Mouse (Mus musculus) c-Kit-positive CD71-positive TER-119-negative erythroid progenitor cells, embryonic 14.5 days (primary cell): ENCODE measurements around the gene Arntl.

ENCODE experiments used
- DNase-seq: peaks from one replicate; pipeline ENCODE4 v3.0.0-alpha.2; 2013; ENCODE audit warnings: low read depth

Gene Arntl

DNA sequence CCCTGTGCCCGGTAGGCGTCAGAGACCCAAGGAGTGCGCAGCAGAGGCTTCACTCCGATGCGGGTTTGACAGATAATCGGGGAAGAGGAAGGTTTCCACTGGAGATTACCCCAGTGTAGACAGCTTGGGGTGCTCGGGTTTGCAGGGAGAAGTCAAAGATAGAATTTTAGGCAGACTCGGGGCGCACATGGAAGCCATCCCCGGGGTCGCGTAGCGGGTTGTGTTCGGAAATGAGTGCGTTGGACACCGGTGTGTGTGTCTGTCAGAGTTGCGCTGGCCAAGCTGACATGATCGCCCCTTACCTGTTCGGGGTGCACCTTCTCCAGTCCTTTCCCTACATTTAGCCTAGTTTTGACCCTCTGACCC lies 1.1 kb downstream of the Arntl start:
- no peak for DNase-seq

DNA sequence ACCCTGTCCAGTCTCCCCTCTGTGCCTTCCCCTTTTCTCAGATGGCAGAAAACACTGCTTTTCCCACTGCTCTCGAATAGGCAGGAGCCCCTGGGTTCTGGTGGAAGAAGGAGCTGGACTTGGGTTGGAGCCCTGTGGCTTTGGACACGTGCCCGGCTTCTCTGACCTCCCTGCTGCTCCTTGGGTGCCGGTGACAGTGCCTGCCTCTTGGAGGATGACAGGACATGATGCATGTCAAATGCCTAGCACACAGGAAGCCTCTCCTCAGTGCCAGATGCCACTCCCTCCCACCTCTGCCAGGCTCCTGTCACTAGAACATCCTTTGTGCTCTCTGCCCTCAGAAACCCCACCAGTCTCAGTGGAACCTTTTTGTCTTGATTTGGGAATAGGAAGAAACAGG lies 3.2 kb downstream of the Arntl start:
- no peak for DNase-seq

DNA sequence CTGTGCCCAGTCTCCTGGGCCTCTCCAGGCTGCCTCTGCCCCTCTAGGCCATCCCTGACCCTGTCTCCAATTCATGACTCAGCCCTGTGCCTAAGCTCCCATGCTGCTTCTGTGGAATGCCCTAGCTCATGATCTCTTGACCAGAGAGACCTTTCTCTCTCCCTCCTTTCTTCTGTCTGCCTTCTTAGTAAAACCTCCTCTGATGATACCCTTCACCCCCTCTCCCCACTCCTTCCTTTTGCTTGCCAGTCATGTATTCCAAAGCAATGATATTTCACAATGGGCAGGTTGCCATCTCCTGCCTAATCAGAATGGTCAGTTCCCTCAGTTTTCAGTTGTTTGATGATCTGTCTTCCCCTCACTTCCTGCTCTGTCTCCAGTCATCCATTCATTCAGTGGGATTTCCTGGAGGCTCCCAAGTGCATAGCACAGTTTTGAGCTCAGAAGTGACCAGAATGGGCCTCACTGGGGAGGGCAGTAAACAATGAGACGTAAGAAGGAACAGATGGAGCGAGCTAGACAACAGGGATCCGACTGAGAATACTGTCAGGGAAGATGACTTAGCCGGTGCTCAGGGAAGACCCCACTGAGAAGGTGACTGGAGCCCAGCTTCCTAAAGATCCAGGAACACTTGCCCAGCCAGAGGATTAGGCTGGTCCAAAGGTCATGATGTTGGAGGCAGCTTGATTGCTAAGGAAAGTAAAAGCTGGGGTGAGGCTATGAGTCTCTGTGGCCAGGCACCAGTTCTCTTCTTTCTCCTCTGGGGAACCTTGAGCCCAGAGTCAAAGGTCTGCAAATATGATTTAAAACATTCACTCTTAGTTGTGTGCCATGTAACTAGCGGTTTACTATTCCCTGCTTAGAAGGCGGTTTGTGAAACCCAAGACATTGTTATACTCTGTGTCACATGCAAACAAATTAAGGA lies 7.2 kb downstream of the Arntl start:
- DNase-seq = no peak

DNA sequence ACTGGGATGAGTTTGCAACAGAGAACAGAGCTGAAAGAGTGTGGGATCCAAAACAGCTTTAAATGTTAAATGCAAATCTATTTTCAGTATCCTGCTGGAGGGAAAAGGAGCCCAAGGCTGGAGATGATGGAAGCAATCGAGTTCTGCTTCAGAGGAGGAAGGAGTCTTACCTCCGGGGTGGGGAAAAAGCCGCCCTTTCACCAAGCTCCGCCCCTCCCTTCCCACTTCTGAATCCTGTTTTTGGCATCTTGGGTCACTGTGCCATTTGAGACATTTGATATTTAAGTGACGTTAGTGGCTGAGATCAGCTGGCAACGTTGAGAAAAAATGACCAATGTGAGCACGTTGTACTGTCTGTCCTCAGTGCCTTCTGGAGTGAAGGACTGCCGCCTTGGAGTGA lies 8.9 kb downstream of the Arntl start:
- no peak for DNase-seq

DNA sequence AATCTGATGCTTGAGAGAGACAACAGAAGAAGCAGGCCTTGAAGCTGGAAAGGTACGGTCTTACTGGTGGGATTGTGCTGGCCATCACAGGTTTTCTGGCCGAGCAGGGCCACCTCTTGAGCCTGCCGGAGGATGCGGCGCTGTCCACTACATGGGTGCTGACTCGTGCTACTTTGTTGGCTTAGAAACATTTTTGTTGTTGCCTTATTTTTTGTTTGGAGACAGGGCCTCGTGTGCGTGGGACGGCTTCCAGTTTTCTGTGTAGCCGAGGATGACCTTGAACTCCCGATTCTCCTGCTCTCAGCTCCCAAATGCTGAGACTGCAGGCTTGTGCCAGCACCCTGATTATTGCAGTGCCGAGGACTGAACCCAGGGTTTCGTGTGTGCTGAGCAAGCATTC lies 12.2 kb downstream of the Arntl start:
- no peak for DNase-seq

DNA sequence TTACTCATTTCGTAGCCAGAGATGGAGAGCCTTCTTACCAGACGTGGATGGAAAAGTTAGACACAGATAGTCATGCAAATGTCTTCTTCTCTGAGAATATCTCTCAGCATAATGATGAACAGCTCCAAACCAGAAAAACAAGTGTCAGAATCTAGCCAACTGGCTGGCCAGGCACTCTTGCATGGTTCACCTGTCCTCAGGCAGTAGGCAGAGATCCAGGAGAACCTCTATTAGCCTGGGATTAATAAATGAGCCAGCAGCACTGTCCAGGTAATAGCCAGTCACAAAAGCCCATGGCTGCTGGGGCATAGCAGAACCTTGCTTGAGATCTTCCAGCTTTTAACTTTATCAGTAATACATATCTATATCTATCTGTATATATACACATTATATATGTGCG lies 12.6 kb downstream of the Arntl start:
- no peak for DNase-seq

DNA sequence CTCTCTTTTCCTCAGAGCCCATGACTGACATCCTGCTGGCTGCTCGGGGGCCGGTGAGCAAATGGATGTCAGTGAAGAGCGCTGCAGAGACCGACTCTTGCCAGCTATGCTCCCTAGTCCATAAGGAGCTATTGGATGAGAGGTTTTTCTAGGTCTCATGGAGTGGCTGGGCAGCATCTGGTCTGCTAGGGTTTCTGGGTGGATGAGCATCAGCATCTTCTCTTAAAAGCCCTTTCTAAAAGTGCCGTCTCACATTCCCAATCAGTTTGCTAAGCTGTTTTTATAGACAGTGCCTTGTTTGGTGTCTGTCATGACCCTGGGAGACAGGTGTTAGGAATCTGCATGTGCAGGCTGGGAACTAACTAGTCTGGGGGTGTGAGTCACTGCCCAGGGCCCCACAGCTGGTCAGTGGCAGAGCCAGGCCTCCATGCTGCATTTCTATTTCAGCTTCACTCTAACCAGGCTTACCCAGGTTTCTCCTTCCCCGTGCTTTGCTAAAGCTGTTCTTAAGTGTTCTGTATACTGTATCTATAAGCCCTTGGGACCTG lies 13.5 kb downstream of the Arntl start:
- DNase-seq = no peak

DNA sequence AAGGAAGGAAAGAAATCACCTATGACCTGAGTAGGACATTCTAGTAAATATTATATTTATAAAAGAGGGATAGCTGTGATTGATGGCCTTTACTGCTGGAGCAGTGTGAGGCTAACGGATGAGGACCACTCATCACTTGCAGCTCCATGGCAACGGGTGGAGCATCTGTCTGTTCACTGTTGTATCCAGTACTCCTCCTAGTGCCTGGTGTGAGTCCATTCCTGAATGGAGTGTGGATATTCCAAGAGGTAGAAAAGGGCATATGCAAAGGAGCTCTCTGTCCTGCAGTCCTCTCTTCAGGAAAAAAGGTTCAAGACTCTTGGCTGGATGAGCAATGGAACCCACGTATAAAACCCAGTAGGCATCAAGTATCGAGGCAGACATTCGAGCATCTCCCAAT lies 15.6 kb downstream of the Arntl start:
- no peak for DNase-seq

DNA sequence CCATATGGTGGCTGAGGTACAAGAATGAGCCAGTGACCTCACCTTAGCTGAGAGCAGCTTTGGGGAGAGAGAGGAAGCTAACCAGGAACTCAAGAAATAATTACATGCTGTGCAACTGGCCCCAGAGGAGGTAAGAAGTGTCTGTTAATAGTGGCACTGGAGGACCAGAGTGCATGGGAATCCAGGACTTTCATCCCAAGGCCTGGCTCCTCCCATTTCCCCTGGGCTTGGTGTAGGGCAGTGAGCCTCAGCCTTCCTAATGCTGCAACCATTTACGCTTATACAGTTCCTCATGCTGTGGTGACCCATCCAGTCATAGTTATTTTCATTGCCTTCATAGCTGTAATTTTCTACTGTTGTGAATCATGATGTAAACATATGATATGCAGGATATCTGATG lies 17.4 kb downstream of the Arntl start:
- no peak for DNase-seq

DNA sequence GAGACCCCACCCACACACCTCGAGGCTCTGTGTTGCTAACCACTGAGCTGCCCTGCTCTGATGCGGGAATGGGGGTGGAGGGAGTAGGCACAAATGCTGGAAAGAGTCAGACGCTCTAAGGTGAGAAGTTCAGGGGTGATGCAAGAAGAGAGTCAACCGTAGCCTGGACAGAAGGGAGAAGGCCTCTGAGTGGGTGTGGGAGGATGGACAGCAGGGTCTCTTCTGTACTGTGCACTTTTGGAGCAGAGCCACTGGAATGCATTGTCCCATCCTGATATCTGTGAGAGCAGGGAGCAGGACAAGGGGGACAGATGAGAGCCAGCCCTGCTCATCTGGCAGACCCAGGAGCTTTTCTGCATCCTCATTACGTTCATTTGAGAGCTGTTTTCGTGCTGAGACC lies 21.2 kb downstream of the Arntl start:
- no peak for DNase-seq

DNA sequence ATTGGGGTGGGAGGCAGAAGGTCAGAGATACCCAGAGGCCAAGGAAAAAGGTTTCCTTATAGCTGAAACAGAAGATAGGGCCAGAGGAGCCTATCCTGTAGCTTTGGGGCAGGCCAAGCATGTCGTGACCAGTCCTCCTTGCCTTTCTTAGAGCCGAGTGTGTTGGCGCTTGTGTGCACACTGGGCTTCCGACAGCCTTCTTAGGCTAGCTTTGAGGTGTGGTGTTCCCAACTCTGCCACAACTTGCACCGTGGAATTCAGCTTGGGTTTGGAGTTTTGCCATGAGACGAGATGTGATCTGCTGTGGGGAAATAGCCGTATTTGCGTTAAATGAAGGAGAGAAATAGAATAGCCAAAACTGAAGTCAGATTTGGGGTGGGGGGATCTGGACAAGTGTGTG lies 28.9 kb downstream of the Arntl start:
- DNase-seq = no peak

DNA sequence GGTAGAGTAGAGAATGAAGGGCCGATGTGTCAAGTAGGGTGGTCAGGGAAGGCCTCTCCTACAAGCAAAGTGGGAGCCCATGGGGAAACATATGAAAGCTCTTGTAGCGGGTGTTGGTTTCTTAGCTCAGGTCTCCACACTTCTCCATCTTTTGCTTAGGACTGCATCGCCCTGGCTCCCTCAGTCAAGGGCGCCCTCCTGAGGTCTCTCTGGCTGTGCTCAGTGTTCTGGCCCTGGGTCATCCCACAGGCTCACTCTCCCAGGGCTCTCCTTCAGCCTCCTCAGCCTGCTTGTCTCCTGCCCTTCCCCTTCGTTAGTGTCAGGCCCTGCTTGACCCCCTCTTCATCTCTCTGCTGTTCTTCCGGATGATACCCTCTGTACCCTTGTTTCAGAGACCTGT lies 31.1 kb downstream of the Arntl start:
- no peak for DNase-seq

DNA sequence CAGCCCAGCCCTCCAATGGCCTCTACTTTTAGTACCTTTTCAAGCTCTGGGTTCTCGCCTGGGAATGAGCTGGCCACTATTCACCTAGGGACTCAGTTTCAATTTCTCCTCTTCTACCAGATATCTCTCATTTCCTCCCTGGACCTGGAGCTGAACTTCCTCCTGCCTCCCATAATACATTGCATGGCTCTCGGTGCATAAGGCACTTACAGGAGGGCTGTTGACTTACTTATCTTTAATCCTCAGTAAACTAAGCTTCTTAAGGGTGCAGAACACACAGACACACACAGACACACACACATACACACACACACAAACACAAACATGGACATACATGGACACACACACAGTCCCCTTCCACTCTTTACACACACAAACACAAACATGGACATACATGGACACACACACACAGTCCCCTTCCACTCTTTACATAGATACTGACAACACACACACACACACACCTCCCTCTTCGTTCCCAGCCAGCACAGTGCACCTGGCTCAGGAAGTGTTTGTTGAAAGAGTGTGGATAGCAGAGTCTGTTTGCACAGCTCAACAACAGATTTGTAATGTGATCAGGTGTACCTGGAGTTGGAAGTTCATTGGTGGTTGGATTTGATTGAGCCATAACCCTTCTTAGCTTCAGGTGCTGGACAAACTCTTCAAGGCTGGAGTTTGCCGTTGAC lies 32.3 kb downstream of the Arntl start:
- DNase-seq = no peak

DNA sequence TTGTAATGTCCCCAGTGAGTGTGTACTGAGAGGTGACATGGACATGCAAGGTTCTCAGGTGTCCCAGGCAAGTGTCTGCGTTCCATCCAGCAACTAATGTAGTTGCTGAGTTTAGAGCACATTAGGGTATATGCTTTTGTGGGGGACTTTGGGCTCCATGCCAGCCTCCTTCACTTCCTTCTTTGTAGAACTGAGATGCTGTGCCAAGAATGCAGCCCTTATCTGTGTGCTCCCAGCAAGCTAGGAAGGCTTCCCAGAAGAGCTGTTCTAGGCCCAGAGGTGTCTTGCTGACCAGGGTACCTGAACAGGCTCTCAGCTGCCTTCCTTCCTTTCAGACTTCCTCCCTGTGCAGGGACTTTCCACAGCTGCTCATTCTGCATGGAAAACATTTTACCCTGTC lies 33.2 kb downstream of the Arntl start:
- no peak for DNase-seq

DNA sequence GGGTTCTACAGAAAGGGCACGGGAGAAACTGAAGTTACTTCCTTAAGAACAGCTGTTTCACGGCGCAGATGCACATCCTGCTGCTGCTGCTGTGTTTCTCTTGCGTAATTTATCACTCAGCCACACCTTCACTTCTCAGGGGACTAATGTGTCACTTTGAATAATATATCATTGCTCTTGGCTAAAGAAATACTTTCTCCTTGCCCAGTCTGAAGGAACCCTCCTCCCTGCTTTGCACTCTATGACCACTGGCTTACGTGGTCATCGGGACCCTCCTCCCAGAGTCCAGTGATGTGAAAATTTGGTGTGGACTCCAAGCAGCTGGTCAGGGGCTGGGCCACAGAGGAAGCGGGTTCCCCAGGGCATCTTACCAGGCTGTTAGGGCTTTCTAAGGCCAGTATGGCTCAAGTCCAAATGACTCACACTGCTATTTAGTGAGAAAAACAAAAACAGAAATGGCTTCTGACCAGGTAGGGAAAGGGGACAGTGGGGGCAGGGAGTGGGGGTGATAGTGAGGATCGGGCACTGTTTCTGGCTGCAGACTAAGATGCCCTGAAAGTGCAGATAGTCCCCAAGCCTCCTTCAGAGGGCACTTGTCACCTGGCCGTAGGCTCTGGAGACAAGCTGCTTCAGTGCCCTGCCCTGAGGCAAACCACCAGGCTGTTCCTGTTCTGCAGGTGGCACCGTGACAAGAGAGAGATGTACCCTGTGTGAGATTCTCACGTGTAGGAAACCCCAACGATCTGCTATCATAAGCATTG lies 34.8 kb downstream of the Arntl start:
- DNase-seq = no peak

DNA sequence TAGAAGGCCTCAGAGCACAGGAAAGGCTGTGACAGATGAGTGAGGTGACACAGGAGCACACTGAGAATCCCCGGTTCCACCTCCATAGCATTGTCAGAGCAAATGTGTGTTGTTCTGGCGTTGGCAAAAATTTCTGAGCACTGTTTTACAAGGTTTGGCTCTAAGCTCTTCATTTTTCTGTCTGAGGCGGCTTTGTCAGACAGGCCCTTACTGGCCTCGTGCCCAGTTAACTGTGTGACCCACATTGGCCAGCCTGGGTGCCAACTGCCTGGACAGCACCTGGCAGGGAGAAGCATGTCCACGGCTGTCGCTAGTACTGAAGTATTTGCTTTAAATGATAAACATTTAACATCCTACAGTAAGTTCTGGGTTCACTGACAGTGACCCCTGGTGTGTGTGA lies 35.4 kb downstream of the Arntl start:
- no peak for DNase-seq

DNA sequence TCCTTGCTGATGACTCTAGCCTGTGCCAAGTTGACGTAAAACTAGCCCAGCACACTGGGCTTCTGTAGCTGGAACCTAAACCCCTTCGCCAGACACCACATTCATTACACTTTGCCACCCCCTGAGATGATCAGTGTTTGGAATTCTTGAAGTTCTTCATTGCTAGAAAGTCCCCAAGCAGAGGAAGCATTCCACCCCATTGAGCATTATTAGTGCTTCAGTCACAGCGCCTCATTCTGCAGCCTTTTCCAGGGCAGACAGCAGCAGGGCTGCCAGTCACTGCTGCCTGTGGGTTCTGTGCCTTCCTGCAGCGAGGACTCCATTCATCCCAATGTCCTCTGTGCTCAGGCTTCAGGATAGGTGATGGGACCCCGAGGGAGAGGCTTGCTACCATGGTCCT lies 37.9 kb downstream of the Arntl start:
- DNase-seq = no peak

DNA sequence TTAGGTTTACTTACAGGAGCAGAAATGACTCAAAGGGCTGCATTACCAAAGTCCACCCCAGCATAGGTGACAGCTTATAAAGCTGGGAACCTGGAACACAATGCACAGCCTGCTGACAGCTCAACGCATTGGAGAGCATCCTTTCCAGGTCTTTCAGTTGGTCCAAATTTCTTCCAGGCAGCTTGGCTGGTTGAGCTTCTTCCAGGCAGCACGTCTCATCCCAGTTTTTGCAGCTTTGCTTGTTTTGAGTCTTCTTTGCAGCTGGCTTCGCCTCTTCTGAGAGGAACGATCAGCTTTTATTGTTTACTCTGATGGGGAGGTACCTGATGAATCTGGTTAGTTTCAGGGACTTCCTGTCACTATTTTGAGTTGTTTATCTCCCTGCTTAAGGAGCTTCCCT lies 39.2 kb downstream of the Arntl start:
- no peak for DNase-seq

DNA sequence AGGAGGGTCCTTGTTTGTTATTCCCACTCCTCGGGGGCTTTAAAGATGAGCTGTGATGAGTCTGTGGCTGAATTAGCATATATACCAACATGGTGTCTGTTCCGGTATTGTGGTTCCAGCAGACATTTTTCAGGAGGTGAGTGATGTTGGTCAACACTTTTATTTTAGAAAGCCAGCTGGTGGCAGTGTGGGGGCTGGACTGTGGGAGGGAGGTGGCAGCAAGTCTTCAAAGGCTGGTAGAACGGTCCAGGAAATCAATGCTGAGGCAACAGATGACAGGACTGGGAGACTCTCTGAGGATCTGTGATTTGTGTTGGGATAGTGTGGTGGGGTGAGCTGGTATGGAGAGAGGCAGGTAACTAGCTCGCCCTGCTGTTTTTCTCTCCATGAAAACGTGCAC lies 39.9 kb downstream of the Arntl start:
- no peak for DNase-seq

DNA sequence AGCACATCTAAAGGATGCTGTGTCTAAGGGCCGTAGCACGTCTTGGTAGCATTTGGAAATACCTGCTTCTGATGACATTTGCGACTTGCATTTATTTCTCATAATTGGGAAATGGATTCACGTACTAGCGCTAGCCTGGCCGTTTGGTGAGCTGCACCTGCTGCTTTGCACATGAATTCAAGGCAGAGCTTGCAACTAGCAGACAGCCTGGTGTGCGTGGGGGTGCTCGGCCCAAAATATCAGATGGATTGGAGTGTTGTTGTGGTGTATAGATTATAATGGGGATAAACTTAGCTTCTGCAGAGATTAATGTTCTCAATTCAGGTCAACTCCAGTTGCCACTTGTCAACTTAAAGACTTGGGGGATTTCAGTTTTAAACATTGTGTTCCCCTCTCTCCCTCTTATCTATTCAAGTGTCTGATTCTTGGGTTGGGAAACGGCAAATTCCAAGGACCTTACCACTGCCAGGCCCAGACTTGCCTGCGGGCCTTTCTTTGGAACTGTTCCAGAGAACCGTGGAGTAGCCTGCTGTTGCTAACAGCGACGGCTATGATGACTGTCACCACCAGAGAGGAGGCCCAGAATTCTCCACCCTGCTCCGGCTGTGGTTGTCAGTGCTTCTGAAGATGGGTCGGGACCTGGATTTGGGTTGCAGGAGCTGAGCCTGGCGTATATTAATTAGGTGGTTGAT lies 42.0 kb downstream of the Arntl start:
- no peak for DNase-seq

DNA sequence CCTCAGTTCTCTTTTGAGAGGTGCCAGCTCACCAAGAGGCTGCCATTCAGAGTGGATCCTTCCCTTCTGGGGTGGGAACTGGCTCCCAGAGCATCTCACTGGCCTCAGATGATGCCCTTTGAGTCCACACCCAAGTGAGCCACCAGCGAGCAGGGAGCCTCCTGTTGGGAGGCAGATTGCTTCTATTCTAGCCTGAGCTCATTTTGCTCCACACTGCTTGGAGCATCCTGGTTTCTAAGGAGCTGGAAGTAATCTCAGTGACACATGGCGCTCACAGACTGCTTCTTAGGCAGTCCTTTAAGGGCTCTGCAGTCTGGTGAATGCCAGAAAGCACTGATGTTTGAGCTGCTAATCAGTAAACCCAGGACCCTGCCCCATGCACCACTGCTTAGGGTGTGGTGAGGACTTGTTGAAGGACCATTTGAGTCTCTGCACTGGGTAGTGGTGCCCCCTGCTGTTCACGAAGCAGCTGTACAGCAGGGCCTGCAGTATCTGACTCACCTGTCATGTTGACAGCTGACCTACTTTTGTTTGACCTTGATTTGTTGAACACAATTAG lies 43.2 kb downstream of the Arntl start:
- no peak for DNase-seq

DNA sequence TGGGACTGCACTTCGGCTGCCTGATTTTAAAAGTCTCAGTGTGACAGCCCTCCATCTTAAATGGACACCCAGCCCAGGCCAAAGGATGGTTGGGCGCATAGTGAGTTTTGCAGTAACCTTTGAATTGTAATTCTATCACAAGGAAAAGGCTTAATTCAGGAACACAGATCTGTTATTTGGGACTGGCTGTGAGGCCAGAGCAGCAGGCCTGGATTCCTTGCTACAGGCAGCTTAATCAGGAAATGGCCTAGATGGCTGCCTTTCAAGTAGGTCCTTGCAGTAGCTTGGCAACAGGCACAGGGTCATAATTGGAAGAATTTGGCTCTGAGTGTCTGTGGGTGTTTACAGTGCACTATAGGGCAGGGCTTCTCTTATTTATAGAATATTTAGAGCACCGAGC lies 43.7 kb downstream of the Arntl start:
- no peak for DNase-seq
